Mouse (Mus musculus): ENCODE data around the gene Naglu.

Gene Naglu

GRCm38 (mm10) chr11:101084246-101084645 is 14.4 kb downstream of the Naglu start:
- DNase-seq (ENCODE audit: low spot score): no peak

- no peak for DNase-seq (ENCODE audit: low spot score)
These were observed 15.0 kb downstream of the Naglu start for GRCm38 (mm10) chr11:101084811-101085210.

- DNase-seq (ENCODE audit: low spot score): no peak
These were observed 16.0 kb downstream of the Naglu start for GRCm38 (mm10) chr11:101085617-101086322.

- DNase-seq (ENCODE audit: low spot score): no peak
These were observed 16.5 kb downstream of the Naglu start for GRCm38 (mm10) chr11:101086323-101086674.

- DNase-seq (ENCODE audit: low spot score): peak; percentile 90
These were observed 17.2 kb downstream of the Naglu start, which contains the start of gene Mlx for GRCm38 (mm10) chr11:101086756-101087681. Mlx (plus strand) TSS chr11:101087277.

GRCm38 (mm10) chr11:101087682-101088055 is 17.9 kb downstream of the Naglu start:
- DNase-seq (ENCODE audit: low spot score): no peak

- DNase-seq (ENCODE audit: low spot score): no peak
These were observed 20.1 kb downstream of the Naglu start for GRCm38 (mm10) chr11:101089931-101090330.

GRCm38 (mm10) chr11:101094930-101095313 is 25.1 kb downstream of the Naglu start:
- no peak for DNase-seq (ENCODE audit: low spot score)

- peak; percentile 95 for DNase-seq (ENCODE audit: low spot score)
These were observed 25.7 kb downstream of the Naglu start, which contains the start of gene Psmc3ip for GRCm38 (mm10) chr11:101095314-101096024. Psmc3ip (minus strand) TSS chr11:101095436.

GRCm38 (mm10) chr11:101098231-101098630 is 28.4 kb downstream of the Naglu start:
- DNase-seq (ENCODE audit: low spot score): no peak

- DNase-seq (ENCODE audit: low spot score): no peak
These were observed 33.2 kb downstream of the Naglu start for GRCm38 (mm10) chr11:101103011-101103410.

GRCm38 (mm10) chr11:101109351-101109750 is 39.5 kb downstream of the Naglu start:
- DNase-seq (ENCODE audit: low spot score): no peak

GRCm38 (mm10) chr11:101110708-101111107 is 40.9 kb downstream of the Naglu start:
- DNase-seq (ENCODE audit: low spot score): no peak

GRCm38 (mm10) chr11:101111178-101111577 is 41.4 kb downstream of the Naglu start:
- no peak for DNase-seq (ENCODE audit: low spot score)

- no peak for DNase-seq (ENCODE audit: low spot score)
These were observed 42.4 kb downstream of the Naglu start for GRCm38 (mm10) chr11:101112186-101112585.

GRCm38 (mm10) chr11:101115564-101115963 is 45.8 kb downstream of the Naglu start:
- no peak for DNase-seq (ENCODE audit: low spot score)

GRCm38 (mm10) chr11:101118105-101118504 is 48.3 kb downstream of the Naglu start:
- peak; percentile 63 for DNase-seq (ENCODE audit: low spot score)

GRCm38 (mm10) chr11:101119131-101119760 is 49.4 kb downstream of the Naglu start:
- DNase-seq (ENCODE audit: low spot score): no peak

GRCm38 (mm10) chr11:101119761-101120544 is 50.1 kb downstream of the Naglu start, which contains the start of the genes Retreg3 and Tubg1:
Retreg3 (minus strand) TSS chr11:101119893.
Tubg1 (plus strand) TSS chr11:101119938.
- DNase-seq (ENCODE audit: low spot score): peak; percentile 99

GRCm38 (mm10) chr11:101120545-101121188 is 50.9 kb downstream of the Naglu start:
- DNase-seq (ENCODE audit: low spot score): no peak
